Mouse (Mus musculus) heart, embryonic 15.5 days (tissue): ENCODE data around the gene Rab39b. TPM values are rescaled to one million over a fixed set of nuclear protein-coding genes. Genes with fewer than 3 reads are reported as not detected.

Experiments
- ATAC-seq: fragments of 200-750 bp; cut with Nextera tagmentation; replicated peaks from 2 replicates; pipeline ENCODE4 v1.8.0; 2017; ENCODE audit warnings: low read depth, moderate TSS enrichment; ENCODE audit not compliant: insufficient number of reproducible peaks, insufficient read depth, low FRiP score
- H3K27ac ChIP-seq: fragments of 300-500 bp; sonication (generic); 2 replicates; pipeline ENCODE4 v1.5.1; 2015; ENCODE audit warnings: mild to moderate bottlenecking, inconsistent platforms
- H3K27me3 ChIP-seq: fragments of 300-500 bp; sonication (generic); 2 replicates; pipeline ENCODE4 v1.6.1; 2015; ENCODE audit warnings: inconsistent platforms
- H3K36me3 ChIP-seq: fragments of 300-500 bp; sonication (generic); 2 replicates; pipeline ENCODE4 v1.6.1; 2015; ENCODE audit warnings: mild to moderate bottlenecking, inconsistent platforms
- H3K4me1 ChIP-seq: fragments of 300-500 bp; sonication (generic); replicated peaks from 2 replicates; pipeline ENCODE4 v1.6.1; 2015; ENCODE audit warnings: inconsistent platforms
- H3K4me2 ChIP-seq: fragments of 300-500 bp; sonication (generic); 2 replicates; pipeline ENCODE4 v1.6.1; 2015; ENCODE audit warnings: inconsistent platforms, mild to moderate bottlenecking, moderate library complexity
- H3K4me3 ChIP-seq: fragments of 300-500 bp; sonication (generic); 2 replicates; pipeline ENCODE4 v1.5.1; 2015; ENCODE audit warnings: mild to moderate bottlenecking, inconsistent platforms
- H3K9ac ChIP-seq: fragments of 300-500 bp; sonication (generic); 2 replicates; pipeline ENCODE4 v1.6.1; 2015; ENCODE audit warnings: mild to moderate bottlenecking, inconsistent platforms
- H3K9me3 ChIP-seq: fragments of 300-500 bp; sonication (generic); replicated peaks from 2 replicates; pipeline ENCODE4 v1.6.1; 2016; ENCODE audit warnings: inconsistent platforms
- WGBS: fragments of 180-500 bp; shearing (Covaris S2); methylation state at CpG from one replicate; pipeline ENCODE4 v1.1.7; 2015; ENCODE audit warnings: mixed read lengths; 5-methylcytosine and 5-hydroxymethylcytosine counted together
- polyA plus RNA-seq: library from polyadenylated mRNA; unstranded; fragments of >200 nt; fragmentation: Nextera tagmentation; extraction: Ambion mirVana; gene quantifications from 2 replicates; pipeline ENCODE4 v1.2.1, GENCODE M21; 2015

Rab39b gene
- 0.40 and 0.74 TPM in 2 replicates for polyA plus RNA-seq

DNA sequence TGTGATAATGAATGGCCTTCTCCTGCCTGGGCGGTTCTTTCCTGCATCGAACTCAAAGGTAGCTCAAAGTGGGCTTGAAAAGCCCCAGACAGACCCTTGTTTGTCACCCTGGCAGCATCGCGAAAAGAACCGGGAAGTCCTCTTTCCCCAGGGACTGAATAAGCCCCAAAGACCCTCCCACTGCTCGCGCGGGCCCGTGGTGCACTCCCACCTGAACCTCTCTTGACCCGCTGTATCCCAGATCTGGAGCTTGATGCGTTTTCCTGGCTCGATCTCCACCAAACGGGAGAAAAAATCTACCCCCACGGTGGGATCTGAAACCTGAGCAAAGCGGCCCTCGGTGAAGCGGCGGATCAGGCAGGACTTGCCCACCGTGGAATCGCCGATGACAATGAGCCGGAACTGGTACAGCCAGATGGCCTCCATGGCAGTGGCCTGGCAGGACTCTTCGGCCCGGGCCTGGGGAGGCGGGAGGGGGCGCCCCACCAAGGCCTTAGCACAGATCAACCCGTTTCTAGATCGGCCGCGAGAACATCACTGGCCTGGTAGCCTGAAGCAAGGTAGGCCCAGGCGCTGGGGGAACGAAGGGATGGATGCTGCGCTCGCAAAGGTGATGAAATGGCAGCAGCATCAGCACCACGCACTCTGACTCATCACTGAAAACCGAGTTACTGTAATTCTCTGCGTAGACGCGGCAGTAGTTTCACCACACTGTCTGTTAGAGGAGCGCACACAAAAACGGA lies at the start of gene Rab39b:
Gene Rab39b (minus strand): TSS at position 650 of the 743 bp plus-strand sequence.
- H3K27ac ChIP-seq = no peak within 1 kb of the TSS
- peak within 1 kb of the TSS; percentile 68 for H3K4me2 ChIP-seq
- H3K9me3 ChIP-seq = no peaks in the 10 kb centered on the region
- 0 out of 2 replicates have a peak, but pooled peaks cover 3% of the 10 kb centered on the region for H3K27me3 ChIP-seq
- no peaks in the 10 kb centered on the region; the same call in 1 of the 2 replicates for H3K4me1 ChIP-seq
- H3K36me3 ChIP-seq = no peaks in the 10 kb centered on the region
- 12% methylated on average over 40 of the region's 41 CpGs for WGBS
- H3K9ac ChIP-seq = 0 out of 2 replicates have a peak within 1 kb of the TSS, but pooled peaks have one; percentile 17
- ATAC-seq = no peak
- peak within 1 kb of the TSS; percentile 47 for H3K4me3 ChIP-seq

DNA sequence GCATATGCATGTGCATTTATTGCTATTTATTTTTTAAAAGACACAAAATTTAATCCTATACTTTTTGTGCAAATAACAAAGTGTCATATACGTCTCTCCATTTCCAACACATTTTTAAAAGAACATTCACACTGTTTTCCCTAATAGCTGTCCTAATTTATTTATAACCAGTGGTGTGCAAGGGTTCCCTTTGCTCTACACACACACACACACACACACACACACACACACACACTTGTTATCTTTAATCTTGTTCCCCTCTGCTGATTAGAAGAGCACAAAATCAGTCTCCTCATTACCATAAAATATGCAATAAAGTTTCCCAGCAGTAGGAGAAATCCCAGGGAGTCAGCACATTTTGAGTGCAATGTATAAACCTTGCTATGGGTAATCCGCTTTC lies 508 bp upstream of the Rab39b start:
- Histone ChIP-seq H3K4me2 (no peak overlapping the region), H3K9ac (no peak overlapping the region), H3K36me3 (no peaks in the 10 kb centered on the region), H3K4me1 (no peaks in the 10 kb centered on the region; the same call in 1 of the 2 replicates), H3K27ac (no peak overlapping the region), H3K27me3 (0 out of 2 replicates have a peak, but pooled peaks cover 3% of the 10 kb centered on the region), H3K4me3 (no peak overlapping the region), H3K9me3 (no peaks in the 10 kb centered on the region)
- ATAC-seq = no peak
- WGBS = 67% methylated on average over 2 of the region's 2 CpGs

Other genes with a start within 250 kb of the Rab39b start
- gene Fundc2, start 195.8 kb downstream of the Rab39b start, polyA plus RNA-seq = 65.1 and 95.2 TPM in 2 replicates
- 1.4 and 1.9 TPM in 2 replicates for gene F8, start 195.6 kb downstream of the Rab39b start, polyA plus RNA-seq
- gene Cmc4, start 161.6 kb downstream of the Rab39b start, polyA plus RNA-seq = 19.4 and 22.8 TPM in 2 replicates
- gene Mtcp1, start 161.6 kb downstream of the Rab39b start, polyA plus RNA-seq = 5.3 and 6.6 TPM in 2 replicates
- gene Brcc3, start 161.6 kb downstream of the Rab39b start, polyA plus RNA-seq = 45.8 and 49.8 TPM in 2 replicates
- gene Vbp1, start 63.9 kb downstream of the Rab39b start, polyA plus RNA-seq = 136 and 164 TPM in 2 replicates